Mouse (Mus musculus) midbrain, embryonic 13.5 days (tissue): Measurements from ENCODE around the gene Clasp2. TPM values are rescaled to one million over a fixed set of nuclear protein-coding genes. Genes with fewer than 3 reads are reported as not detected.
"Not testable (repeated sequence)": the region's sequence is repeated elsewhere in the genome, so short reads cannot be mapped to it uniquely, and the experiment has no call there.

ENCODE experiments used
- ATAC-seq: fragments of 200-750 bp; cut with Nextera tagmentation; 2 replicates; pipeline ENCODE4 v1.8.0; 2017; ENCODE audit warnings: mild to moderate bottlenecking, moderate TSS enrichment, moderate library complexity
- H3K27ac ChIP-seq: fragments of 300-500 bp; sonication (generic); 2 replicates; pipeline ENCODE4 v1.5.1; 2015; ENCODE audit warnings: inconsistent platforms, mild to moderate bottlenecking, moderate library complexity
- H3K27me3 ChIP-seq: fragments of 300-500 bp; sonication (generic); 2 replicates; pipeline ENCODE4 v1.6.1; 2015; ENCODE audit warnings: mild to moderate bottlenecking, inconsistent platforms
- H3K36me3 ChIP-seq: fragments of 300-500 bp; sonication (generic); 2 replicates; pipeline ENCODE4 v1.6.1; 2015; ENCODE audit warnings: mild to moderate bottlenecking, inconsistent platforms
- H3K4me1 ChIP-seq: fragments of 300-500 bp; sonication (generic); replicated peaks from 2 replicates; pipeline ENCODE4 v1.6.1; 2015; ENCODE audit warnings: inconsistent platforms
- H3K4me2 ChIP-seq: fragments of 300-500 bp; sonication (generic); replicated peaks from 2 replicates; pipeline ENCODE4 v1.6.1; 2015; ENCODE audit warnings: moderate library complexity, mild to moderate bottlenecking, inconsistent platforms
- H3K4me3 ChIP-seq: fragments of 300-500 bp; sonication (generic); replicated peaks from 2 replicates; pipeline ENCODE4 v1.5.1; 2015; ENCODE audit warnings: mild to moderate bottlenecking, inconsistent platforms
- H3K9ac ChIP-seq: fragments of 300-500 bp; sonication (generic); replicated peaks from 2 replicates; pipeline ENCODE4 v1.6.1; 2015; ENCODE audit warnings: mild to moderate bottlenecking, inconsistent platforms
- H3K9me3 ChIP-seq: fragments of 300-500 bp; sonication (generic); 2 replicates; pipeline ENCODE4 v1.6.1; 2016; ENCODE audit warnings: mild to moderate bottlenecking, inconsistent platforms
- WGBS: fragments of 180-500 bp; shearing (Covaris S2); methylation state at CpG from one replicate; pipeline ENCODE4 v1.1.7; 2015; 5-methylcytosine and 5-hydroxymethylcytosine counted together
- polyA plus RNA-seq: library from polyadenylated mRNA; unstranded; fragments of >200 nt; fragmentation: Nextera tagmentation; extraction: Ambion mirVana; gene quantifications from 2 replicates; pipeline ENCODE4 v1.2.1, GENCODE M21; 2015

Gene Clasp2
- polyA plus RNA-seq, 1 experiment from 2014 or later: 108 TPM

GRCm38 (mm10) chr9:113762389-113762788, 21.1 kb downstream of the Clasp2 start:
- Histone ChIP-seq H3K4me3 (no peak overlapping the region), H3K9ac (no peak overlapping the region), H3K9me3 (0 out of 2 replicates have a peak, but pooled peaks cover 4% of the 10 kb centered on the region), H3K27me3 (no peaks in the 10 kb centered on the region), H3K27ac (no peak overlapping the region), H3K4me2 (no peak overlapping the region), H3K36me3 (0 out of 2 replicates have a peak, but pooled peaks cover 7% of the 10 kb centered on the region), H3K4me1 (no peaks in the 10 kb centered on the region)
- WGBS: 96% methylated on average over 6 of the region's 6 CpGs
- no peak for ATAC-seq

GRCm38 (mm10) chr9:113763123-113763522, 21.9 kb downstream of the Clasp2 start:
- no peaks in the 10 kb centered on the region for H3K4me1 ChIP-seq
- no peak for ATAC-seq
- H3K27ac ChIP-seq: no peak overlapping the region
- H3K4me3 ChIP-seq: no peak overlapping the region
- H3K27me3 ChIP-seq: no peaks in the 10 kb centered on the region
- H3K36me3 ChIP-seq: 0 out of 2 replicates have a peak, but pooled peaks cover 7% of the 10 kb centered on the region
- no peak overlapping the region for H3K9ac ChIP-seq
- 0 out of 2 replicates have a peak, but pooled peaks cover 4% of the 10 kb centered on the region for H3K9me3 ChIP-seq
- 79% methylated on average over 4 of the region's 4 CpGs for WGBS
- H3K4me2 ChIP-seq: no peak overlapping the region

- no peak overlapping the region for H3K27ac ChIP-seq
- WGBS: 85% methylated on average over 4 of the region's 4 CpGs
- no peak overlapping the region for H3K4me3 ChIP-seq
- H3K4me2 ChIP-seq: no peak overlapping the region
- no peaks in the 10 kb centered on the region for H3K27me3 ChIP-seq
- H3K36me3 ChIP-seq: no peaks in the 10 kb centered on the region
- no peaks in the 10 kb centered on the region for H3K9me3 ChIP-seq
- H3K4me1 ChIP-seq: no peaks in the 10 kb centered on the region
- no peak overlapping the region for H3K9ac ChIP-seq
- no peak for ATAC-seq
Observed at GRCm38 (mm10) chr9:113770640-113771039, 29.4 kb downstream of the Clasp2 start.

DNA sequence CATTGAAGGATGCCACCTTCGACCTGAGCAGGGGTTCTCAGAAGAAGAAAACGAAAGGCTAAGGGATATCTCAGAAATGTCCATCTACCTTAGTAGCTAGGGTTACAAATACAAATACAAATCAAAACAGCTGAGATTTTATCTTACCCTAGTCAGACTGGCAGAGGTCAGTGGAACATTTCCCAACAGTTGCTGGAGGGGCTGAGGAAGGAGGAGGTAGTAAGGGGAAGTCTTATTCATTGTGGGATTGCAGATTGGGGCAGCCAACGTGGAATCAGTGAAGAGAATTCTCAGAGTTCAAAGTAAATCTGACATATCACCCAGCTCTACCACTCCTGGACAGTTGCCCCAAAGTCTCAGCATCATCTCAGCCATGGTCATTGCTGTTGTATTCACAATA, 39.6 kb downstream of the Clasp2 start:
- WGBS: 85% methylated on average over 3 of the region's 3 CpGs
- no peaks in the 10 kb centered on the region for H3K36me3 ChIP-seq
- no peak overlapping the region for H3K9ac ChIP-seq
- H3K27me3 ChIP-seq: no peaks in the 10 kb centered on the region
- no peaks in the 10 kb centered on the region for H3K9me3 ChIP-seq
- no peak overlapping the region for H3K4me3 ChIP-seq
- H3K27ac ChIP-seq: no peak overlapping the region
- ATAC-seq: no peak
- H3K4me2 ChIP-seq: no peak overlapping the region
- H3K4me1 ChIP-seq: peaks cover 9% of the 10 kb centered on the region

GRCm38 (mm10) chr9:113782362-113783005, 41.2 kb downstream of the Clasp2 start:
- Histone ChIP-seq H3K4me1 (peaks cover 9% of the 10 kb centered on the region), H3K4me3 (no peak overlapping the region), H3K27ac (no peak overlapping the region), H3K27me3 (no peaks in the 10 kb centered on the region), H3K9ac (no peak overlapping the region), H3K4me2 (no peak overlapping the region), H3K36me3 (no peaks in the 10 kb centered on the region), H3K9me3 (no peaks in the 10 kb centered on the region)
- ATAC-seq: no peak
- WGBS: 40% methylated on average over 4 of the region's 4 CpGs

DNA sequence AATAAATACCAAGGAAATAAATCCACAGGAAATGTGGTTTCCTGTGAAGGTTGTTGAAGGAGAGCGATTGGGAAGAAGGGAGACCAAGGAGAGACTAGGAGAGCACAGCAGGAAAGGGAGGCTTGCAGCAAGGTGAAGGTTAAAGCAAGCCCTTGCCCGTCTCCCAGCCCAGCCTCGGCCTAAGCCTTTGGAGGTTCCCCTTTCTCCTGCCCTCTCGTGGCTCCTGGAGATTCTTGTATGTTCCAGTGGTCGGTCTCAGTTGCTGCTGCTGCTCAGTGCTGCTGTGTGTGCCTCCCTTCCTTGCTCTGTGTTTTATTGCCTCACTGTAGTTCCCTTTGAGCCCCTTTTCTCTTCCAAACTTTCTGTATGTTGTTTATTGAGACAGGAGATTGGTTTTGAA, 42.4 kb downstream of the Clasp2 start:
- Histone ChIP-seq H3K36me3 (no peaks in the 10 kb centered on the region), H3K9ac (no peak overlapping the region), H3K4me3 (no peak overlapping the region), H3K4me2 (no peak overlapping the region), H3K27me3 (no peaks in the 10 kb centered on the region), H3K9me3 (no peaks in the 10 kb centered on the region), H3K27ac (no peak overlapping the region), H3K4me1 (peaks cover 9% of the 10 kb centered on the region)
- ATAC-seq: no peak
- 78% methylated on average over 5 of the region's 5 CpGs for WGBS

GRCm38 (mm10) chr9:113789283-113789682, 48.0 kb downstream of the Clasp2 start:
- H3K27me3 ChIP-seq, H3K36me3 ChIP-seq, H3K9ac ChIP-seq, H3K4me3 ChIP-seq, H3K4me2 ChIP-seq, H3K9me3 ChIP-seq, H3K27ac ChIP-seq, ATAC-seq: not testable (repeated sequence)
- peaks cover 15% of the 10 kb centered on the region for H3K4me1 ChIP-seq
- WGBS: 66% methylated on average over 6 of the region's 6 CpGs

DNA sequence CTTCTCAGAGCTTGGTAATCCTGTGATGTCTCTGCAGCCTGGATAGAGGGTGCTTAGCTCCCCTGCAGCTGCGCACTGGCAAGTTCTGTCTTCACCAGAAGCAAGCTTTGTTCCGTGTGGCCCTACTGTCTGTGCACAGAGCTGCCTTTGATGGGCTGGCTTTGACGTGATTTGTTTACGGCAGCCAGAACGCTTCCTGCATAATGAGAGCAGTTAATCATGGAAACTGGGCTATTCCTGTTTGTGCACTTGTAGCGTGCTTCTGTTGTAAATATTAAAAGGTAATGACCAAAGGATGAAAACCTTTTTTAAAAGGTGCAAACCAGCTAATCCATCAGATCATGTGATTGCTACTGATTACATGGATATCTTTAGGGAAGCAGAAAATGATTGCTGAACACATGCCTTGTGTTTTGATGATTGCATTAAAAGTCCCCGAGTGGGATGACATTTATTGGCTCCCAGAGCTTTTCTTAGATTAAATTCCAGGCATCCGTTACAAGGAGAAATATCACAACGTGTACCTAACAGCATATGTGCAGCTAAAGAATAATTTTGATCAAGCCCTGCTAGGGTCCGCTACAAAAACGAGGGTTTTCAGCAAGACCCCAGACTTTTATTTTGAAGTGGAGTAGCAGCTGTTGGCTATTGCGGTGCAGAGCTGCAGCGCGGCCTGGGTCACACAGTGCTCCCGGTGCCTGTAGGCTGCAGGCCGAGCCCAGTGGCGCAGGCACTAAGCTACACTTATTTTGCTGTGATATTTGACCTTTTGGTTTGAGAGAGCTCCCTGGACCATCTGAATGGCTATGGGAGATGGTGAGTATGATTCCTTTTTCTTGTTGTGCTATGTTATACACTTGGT, 51.6 kb downstream of the Clasp2 start:
- Histone ChIP-seq H3K4me1 (peaks cover 30% of the 10 kb centered on the region), H3K27me3 (no peaks in the 10 kb centered on the region), H3K27ac (peak overlapping the region; percentile 95), H3K36me3 (no peaks in the 10 kb centered on the region), H3K9me3 (no peaks in the 10 kb centered on the region), H3K4me2 (peak overlapping the region; percentile 66), H3K4me3 (peak overlapping the region; percentile 55), H3K9ac (peak overlapping the region; percentile 76)
- WGBS: under 1% methylated on average over 17 of the region's 17 CpGs
- peak; percentile 98 for ATAC-seq

GRCm38 (mm10) chr9:113793513-113793905, 52.2 kb downstream of the Clasp2 start:
- ATAC-seq: no peak
- peak overlapping the region; percentile 66 for H3K4me2 ChIP-seq
- H3K27ac ChIP-seq: peak overlapping the region; percentile 95
- no peaks in the 10 kb centered on the region for H3K36me3 ChIP-seq
- no peaks in the 10 kb centered on the region for H3K27me3 ChIP-seq
- WGBS: 18% methylated on average over 3 of the region's 3 CpGs
- H3K4me3 ChIP-seq: peak overlapping the region; percentile 55
- peak overlapping the region; percentile 76 for H3K9ac ChIP-seq
- H3K9me3 ChIP-seq: no peaks in the 10 kb centered on the region
- peaks cover 30% of the 10 kb centered on the region for H3K4me1 ChIP-seq

DNA sequence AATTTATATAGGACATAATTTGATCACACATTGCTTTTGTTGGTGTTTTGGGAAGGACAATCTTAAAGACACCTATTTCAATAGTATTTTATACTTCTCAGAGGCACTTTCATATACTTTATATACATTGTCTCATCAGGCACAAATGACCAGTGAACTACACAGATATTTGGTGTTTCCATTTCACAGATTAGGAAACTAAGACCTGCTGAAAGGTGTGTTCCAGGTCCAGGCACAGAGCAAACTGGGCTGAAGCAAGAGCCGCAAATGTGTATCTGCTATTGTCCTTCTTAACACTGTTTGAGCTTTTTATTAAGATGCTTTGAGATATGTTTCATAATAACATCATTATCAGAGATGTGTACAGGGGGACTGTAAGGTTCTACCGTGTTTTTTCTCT, 52.7 kb downstream of the Clasp2 start:
- Histone ChIP-seq H3K9me3 (no peaks in the 10 kb centered on the region), H3K4me3 (peak overlapping the region; percentile 55), H3K36me3 (no peaks in the 10 kb centered on the region), H3K27me3 (no peaks in the 10 kb centered on the region), H3K4me1 (peaks cover 30% of the 10 kb centered on the region), H3K27ac (0 out of 2 replicates have a peak overlapping the region, but pooled peaks have one; percentile 95), H3K4me2 (peak overlapping the region; percentile 66), H3K9ac (peak overlapping the region; percentile 57)
- no peak for ATAC-seq
- 92% methylated on average over 2 of the region's 2 CpGs for WGBS

GRCm38 (mm10) chr9:113797206-113797605, 55.9 kb downstream of the Clasp2 start:
- no peak overlapping the region for H3K4me2 ChIP-seq
- H3K9me3 ChIP-seq: no peaks in the 10 kb centered on the region
- H3K4me1 ChIP-seq: peaks cover 27% of the 10 kb centered on the region
- no peak for ATAC-seq
- no peaks in the 10 kb centered on the region for H3K27me3 ChIP-seq
- no peak overlapping the region for H3K4me3 ChIP-seq
- WGBS: 88% methylated on average over 5 of the region's 5 CpGs
- H3K36me3 ChIP-seq: no peaks in the 10 kb centered on the region
- H3K9ac ChIP-seq: no peak overlapping the region
- H3K27ac ChIP-seq: no peak overlapping the region

DNA sequence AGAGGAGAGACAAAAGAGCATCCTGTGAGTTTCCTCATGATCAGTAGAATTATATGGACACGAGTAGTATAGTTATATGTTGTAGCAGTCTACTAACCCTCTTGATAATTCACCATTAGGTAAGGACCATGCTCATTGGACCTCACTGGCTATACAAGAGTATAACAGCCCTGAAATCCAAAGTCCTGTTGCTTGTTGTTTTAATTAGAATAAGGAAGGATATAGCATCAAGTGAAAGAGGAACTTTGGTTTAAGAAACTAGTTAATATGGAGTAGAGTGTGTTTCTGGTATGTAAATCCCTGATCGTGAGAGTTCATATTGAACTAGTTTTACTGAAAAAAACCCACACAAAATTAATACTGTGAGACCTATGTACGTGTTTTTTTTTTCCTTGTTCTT, 59.4 kb downstream of the Clasp2 start:
- H3K4me3 ChIP-seq: no peak overlapping the region
- peaks cover 24% of the 10 kb centered on the region for H3K4me1 ChIP-seq
- H3K36me3 ChIP-seq: no peaks in the 10 kb centered on the region
- no peaks in the 10 kb centered on the region for H3K9me3 ChIP-seq
- H3K4me2 ChIP-seq: no peak overlapping the region
- ATAC-seq: no peak
- no peak overlapping the region for H3K9ac ChIP-seq
- WGBS: 96% methylated on average over 3 of the region's 3 CpGs
- no peaks in the 10 kb centered on the region for H3K27me3 ChIP-seq
- no peak overlapping the region for H3K27ac ChIP-seq
